Mouse (Mus musculus) thymus, adult 2 months (tissue): Measurements from ENCODE around the gene H2-M10.3.

Experiments
- CTCF ChIP-seq: fragments of 200-500 bp; IDR thresholded peaks from 2 replicates; pipeline ENCODE4 v1.5.1; 2012; ENCODE audit warnings: mild to moderate bottlenecking, control low read depth, low read length, moderate library complexity, borderline replicate concordance; ENCODE audit not compliant: control insufficient read depth, poor library complexity, insufficient read depth; ENCODE audit errors: extremely low read depth
- POLR2A ChIP-seq: fragments of 200-500 bp; IDR thresholded peaks from 2 replicates; pipeline ENCODE4 v1.6.1; 2012; ENCODE audit warnings: mild to moderate bottlenecking, low read length, control low read depth, moderate library complexity; ENCODE audit not compliant: control insufficient read depth, poor library complexity, insufficient read depth; ENCODE audit errors: extremely low read depth

GRCm38 (mm10) chr17:36355763-36356162 is 12.5 kb downstream of the H2-M10.3 start:
- TF ChIP-seq CTCF (no peak), POLR2A (no peak)
